Mouse (Mus musculus) cortical plate, adult 2 months (tissue): Measurements from ENCODE around the gene Zfp975.
"Not testable (repeated sequence)": the region's sequence is repeated elsewhere in the genome, so short reads cannot be mapped to it uniquely, and the experiment has no call there.

ENCODE experiments used
- CTCF ChIP-seq: fragments of 200-500 bp; IDR thresholded peaks from 2 replicates; pipeline ENCODE4 v1.5.1; 2011; ENCODE audit warnings: mild to moderate bottlenecking, control low read depth, low read length; ENCODE audit not compliant: insufficient read depth; ENCODE audit errors: extremely low read depth
- POLR2A ChIP-seq: fragments of 200-500 bp; IDR thresholded peaks from 2 replicates; pipeline ENCODE4 v1.6.1; 2011; ENCODE audit warnings: mild to moderate bottlenecking, low read length, control low read depth; ENCODE audit not compliant: insufficient read depth; ENCODE audit errors: extremely low read depth

GRCm38 (mm10) chr7:42693251-42693650 is 709 bp upstream of the Zfp975 start:
- TF ChIP-seq CTCF, POLR2A: not testable (repeated sequence)
